Mouse (Mus musculus): ENCODE measurements around the gene Gm20388. TPM values are rescaled to one million over a fixed set of nuclear protein-coding genes. Genes with fewer than 3 reads are reported as not detected.
"Not testable (repeated sequence)": the region's sequence is repeated elsewhere in the genome, so short reads cannot be mapped to it uniquely, and the experiment has no call there.

Gene Gm20388
- polyA plus RNA-seq, 1 experiment, result 18.7 TPM

DNA sequence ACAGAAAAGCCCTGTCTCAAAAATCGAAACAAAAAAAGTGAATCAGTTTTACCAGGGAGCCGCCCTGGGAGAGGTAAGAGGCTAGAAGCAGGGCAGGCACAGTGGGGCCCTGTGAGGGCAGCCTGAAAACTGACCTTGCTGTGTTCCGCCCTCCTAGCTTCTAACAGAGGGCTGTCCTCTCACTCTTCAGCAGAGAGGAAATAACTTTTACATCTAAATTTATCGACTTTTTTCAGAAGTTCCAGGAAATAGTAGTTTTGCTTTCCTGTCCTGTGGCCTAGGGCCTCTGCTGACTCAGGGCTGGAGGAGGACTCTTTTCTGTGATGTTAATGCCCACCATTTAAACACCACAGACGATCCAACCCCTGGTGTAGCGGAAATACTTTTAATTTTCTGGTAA lies 804.6 kb downstream of the Gm20388 start:
- 84% methylated on average over 6 of the region's 6 CpGs for WGBS

DNA sequence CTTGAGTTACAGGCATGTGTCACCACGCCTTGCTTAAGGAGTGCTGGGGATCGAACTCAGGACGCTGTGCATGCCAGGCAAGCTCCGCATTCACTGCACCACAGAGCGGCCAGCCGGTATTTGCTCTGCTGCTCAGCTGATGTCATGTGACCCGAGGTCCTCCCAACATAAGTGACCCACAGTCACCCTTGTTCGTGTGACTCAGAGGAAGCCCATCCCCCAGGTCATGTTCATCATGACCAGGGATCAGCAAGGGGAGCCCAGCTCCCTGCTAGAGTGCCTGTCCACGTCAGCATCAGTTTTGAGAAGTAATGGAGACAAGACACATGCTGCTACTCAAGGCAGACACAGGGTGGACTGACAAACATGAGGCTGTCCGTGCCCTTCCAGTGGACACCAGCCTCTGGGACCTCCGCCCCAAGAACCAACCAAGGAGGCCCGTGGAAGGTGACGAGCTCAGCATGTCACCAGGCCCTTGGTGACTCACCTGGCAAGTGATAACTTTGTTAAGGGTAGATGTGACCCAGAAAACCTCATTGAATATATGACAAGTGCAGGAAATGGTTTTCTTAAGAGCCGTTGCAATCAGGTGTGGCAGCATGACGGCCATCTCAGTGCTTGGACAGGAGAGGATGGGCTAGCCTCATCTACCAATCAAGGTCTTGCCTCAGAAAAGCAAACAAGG lies 805.5 kb downstream of the Gm20388 start:
- Histone ChIP-seq H3K27ac (ENCODE audit: insufficient read depth, low read length) (no peak overlapping the region), H3K4me3 (replicated peaks; ENCODE audit: insufficient read depth, low read depth, low read length) (no peak overlapping the region), H3K27me3 (ENCODE audit: control insufficient read depth, insufficient read depth, low read length) (no peaks in the 10 kb centered on the region), H3K4me1 (ENCODE audit: control insufficient read depth, insufficient read depth, low read length) (no peaks in the 10 kb centered on the region)
- WGBS, result 82% methylated on average over 15 of the region's 15 CpGs
- TF ChIP-seq POLR2A (IDR thresholded peaks at IDR 0.05; ENCODE audit: borderline replicate concordance, insufficient read depth, low read length), result no peak
- TF ChIP-seq CTCF (IDR thresholded peaks at IDR 0.05; ENCODE audit: borderline replicate concordance, insufficient read depth, low read depth, low read length), result no peak
- DNase-seq, result no peak

More for the DNA sequence above, 804.6 kb downstream of the Gm20388 start:
- Histone ChIP-seq H3K4me1 (ENCODE audit: control insufficient read depth, insufficient read depth, low read length) (no peaks in the 10 kb centered on the region), H3K27ac (ENCODE audit: insufficient read depth, low read length) (no peak overlapping the region), H3K27me3 (ENCODE audit: control insufficient read depth, insufficient read depth, low read length) (no peaks in the 10 kb centered on the region), H3K4me3 (replicated peaks; ENCODE audit: insufficient read depth, low read depth, low read length) (no peak overlapping the region)
- no peak for DNase-seq
- no peak for TF ChIP-seq POLR2A (IDR thresholded peaks at IDR 0.05; ENCODE audit: borderline replicate concordance, insufficient read depth, low read length)
- no peak for TF ChIP-seq CTCF (IDR thresholded peaks at IDR 0.05; ENCODE audit: borderline replicate concordance, insufficient read depth, low read depth, low read length)

DNA sequence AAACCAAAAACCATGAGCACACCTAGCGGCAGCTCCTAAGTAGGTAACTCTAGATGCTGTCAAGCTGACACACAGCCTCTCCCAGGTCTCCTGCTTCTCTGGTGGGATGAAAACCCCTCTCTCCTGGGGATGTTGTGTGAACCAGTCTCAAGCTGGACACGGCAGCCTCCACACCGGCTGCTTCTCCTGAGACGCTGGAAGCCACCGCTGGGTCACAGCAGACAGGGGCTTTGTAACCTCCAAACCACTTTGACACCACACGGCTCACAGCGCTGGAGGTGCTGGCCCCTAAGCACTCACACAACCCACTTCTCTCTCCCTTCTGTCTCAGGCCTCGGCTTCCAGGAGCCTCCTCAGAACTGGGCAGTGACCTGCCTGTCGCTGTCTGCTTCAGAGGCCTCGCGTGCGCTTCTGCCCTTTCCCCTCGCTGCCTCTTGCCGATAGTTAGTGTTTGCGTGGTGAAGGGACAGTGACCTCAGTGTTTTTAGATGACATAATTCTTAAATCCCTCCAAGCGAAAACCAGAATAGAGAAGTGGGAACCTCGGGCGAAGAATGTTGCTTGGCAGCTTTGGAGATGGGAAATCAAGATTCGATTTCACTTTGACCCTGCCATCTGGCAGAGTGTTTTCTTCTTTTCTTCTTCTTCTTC lies 809.1 kb downstream of the Gm20388 start:
- WGBS, result 73% methylated on average over 19 of the region's 19 CpGs

DNA sequence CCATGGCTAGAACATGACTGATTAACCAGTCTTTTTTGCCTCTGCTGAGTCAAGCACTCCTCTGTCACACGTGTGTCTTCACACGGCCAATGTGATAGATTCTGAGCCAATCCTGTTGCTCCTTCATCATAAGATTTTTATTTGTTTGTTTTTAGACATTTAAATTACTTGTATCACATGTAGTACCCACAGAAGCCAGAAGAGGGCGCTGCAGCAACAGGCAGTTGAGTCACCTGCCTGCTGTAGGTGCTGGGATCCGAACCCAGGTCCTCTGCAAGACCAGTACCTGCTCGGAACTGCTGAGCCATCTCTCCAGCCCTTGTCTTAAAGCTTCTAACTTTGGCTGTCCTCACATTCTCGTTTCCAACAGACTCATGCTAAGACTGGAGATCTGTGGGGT lies 812.4 kb downstream of the Gm20388 start:
- H3K27ac ChIP-seq (ENCODE audit: insufficient read depth, low read length), result no peak overlapping the region
- TF ChIP-seq POLR2A (IDR thresholded peaks at IDR 0.05; ENCODE audit: borderline replicate concordance, insufficient read depth, low read length), result no peak
- no peak for TF ChIP-seq CTCF (IDR thresholded peaks at IDR 0.05; ENCODE audit: borderline replicate concordance, insufficient read depth, low read depth, low read length)
- no peak for DNase-seq
- no peaks in the 10 kb centered on the region for H3K27me3 ChIP-seq (ENCODE audit: control insufficient read depth, insufficient read depth, low read length)
- WGBS, result 70% methylated on average over 6 of the region's 6 CpGs
- H3K4me1 ChIP-seq (ENCODE audit: control insufficient read depth, insufficient read depth, low read length), result no peaks in the 10 kb centered on the region
- no peak overlapping the region for H3K4me3 ChIP-seq (replicated peaks; ENCODE audit: insufficient read depth, low read depth, low read length)

More for the DNA sequence above, 809.1 kb downstream of the Gm20388 start:
- no peak for DNase-seq
- no peaks in the 10 kb centered on the region for H3K27me3 ChIP-seq (ENCODE audit: control insufficient read depth, insufficient read depth, low read length)
- TF ChIP-seq POLR2A (IDR thresholded peaks at IDR 0.05; ENCODE audit: borderline replicate concordance, insufficient read depth, low read length), result no peak
- TF ChIP-seq CTCF (IDR thresholded peaks at IDR 0.05; ENCODE audit: borderline replicate concordance, insufficient read depth, low read depth, low read length), result no peak
- H3K27ac ChIP-seq (ENCODE audit: insufficient read depth, low read length), result no peak overlapping the region
- H3K4me1 ChIP-seq (ENCODE audit: control insufficient read depth, insufficient read depth, low read length), result no peaks in the 10 kb centered on the region
- H3K4me3 ChIP-seq (replicated peaks; ENCODE audit: insufficient read depth, low read depth, low read length), result no peak overlapping the region

DNA sequence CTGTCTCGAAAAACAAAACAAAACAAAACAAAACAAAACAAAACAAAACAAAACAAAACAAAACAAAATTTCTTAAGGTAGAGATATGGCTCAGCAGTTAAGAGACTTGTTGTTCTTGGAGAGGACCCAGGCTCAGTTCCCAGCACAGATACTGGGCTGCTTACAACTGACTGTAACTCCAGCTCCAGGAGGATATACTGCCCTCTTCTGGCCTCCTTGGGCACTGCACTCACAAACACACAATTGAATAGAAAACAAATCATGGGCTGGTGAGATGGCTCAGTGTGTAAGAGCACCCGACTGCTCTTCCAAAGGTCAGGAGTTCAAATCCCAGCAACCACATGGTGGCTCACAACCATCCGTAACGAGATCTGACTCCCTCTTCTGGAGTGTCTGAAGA lies 813.5 kb downstream of the Gm20388 start:
- H3K27me3 ChIP-seq (ENCODE audit: control insufficient read depth, insufficient read depth, low read length); H3K27ac ChIP-seq (ENCODE audit: insufficient read depth, low read length); DNase-seq; H3K4me3 ChIP-seq (replicated peaks; ENCODE audit: insufficient read depth, low read depth, low read length); H3K4me1 ChIP-seq (ENCODE audit: control insufficient read depth, insufficient read depth, low read length): not testable (repeated sequence)
- 88% methylated on average over 4 of the region's 4 CpGs for WGBS

DNA sequence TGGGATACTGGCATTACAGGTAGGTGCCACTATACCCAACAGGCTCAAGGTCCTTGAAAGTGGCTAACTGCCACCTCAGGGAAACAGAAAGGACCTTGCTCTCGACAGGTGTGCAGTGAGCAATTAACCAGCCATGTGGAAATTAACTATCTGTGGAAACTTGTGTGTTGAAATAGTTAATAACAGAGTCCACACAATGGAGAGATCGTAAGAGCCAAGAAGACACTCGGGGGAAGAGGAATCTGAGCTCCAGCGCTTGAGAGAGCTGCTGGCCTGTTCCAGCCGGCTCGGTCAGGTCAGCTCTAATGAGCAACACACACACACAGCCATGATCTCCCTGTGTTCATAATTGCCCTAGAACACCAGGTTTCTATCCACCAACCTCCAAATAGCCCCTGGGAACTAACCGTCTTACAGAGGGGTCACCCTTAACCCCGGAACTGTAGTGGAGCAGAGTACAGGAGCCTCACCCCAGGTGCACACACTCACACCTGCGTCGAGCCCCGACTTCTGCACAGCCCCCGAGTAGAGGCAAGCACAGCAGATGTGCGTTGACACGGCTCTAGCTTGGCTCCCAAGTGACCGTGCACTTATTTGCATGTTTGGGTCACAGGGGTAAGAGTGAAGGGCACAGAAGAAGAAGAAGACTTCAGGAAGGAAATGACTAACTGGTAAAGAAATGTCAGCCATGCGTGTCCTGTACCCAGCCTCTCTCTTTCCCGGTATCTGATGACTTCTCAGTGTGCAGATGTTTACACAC lies 814.4 kb downstream of the Gm20388 start:
- no peak for TF ChIP-seq CTCF (IDR thresholded peaks at IDR 0.05; ENCODE audit: borderline replicate concordance, insufficient read depth, low read depth, low read length)
- TF ChIP-seq POLR2A (IDR thresholded peaks at IDR 0.05; ENCODE audit: borderline replicate concordance, insufficient read depth, low read length), result no peak
- H3K4me1 ChIP-seq (ENCODE audit: control insufficient read depth, insufficient read depth, low read length), result no peaks in the 10 kb centered on the region
- no peak for DNase-seq
- H3K4me3 ChIP-seq (replicated peaks; ENCODE audit: insufficient read depth, low read depth, low read length), result no peak overlapping the region
- WGBS, result 70% methylated on average over 17 of the region's 17 CpGs
- no peaks in the 10 kb centered on the region for H3K27me3 ChIP-seq (ENCODE audit: control insufficient read depth, insufficient read depth, low read length)
- no peak overlapping the region for H3K27ac ChIP-seq (ENCODE audit: insufficient read depth, low read length)

DNA sequence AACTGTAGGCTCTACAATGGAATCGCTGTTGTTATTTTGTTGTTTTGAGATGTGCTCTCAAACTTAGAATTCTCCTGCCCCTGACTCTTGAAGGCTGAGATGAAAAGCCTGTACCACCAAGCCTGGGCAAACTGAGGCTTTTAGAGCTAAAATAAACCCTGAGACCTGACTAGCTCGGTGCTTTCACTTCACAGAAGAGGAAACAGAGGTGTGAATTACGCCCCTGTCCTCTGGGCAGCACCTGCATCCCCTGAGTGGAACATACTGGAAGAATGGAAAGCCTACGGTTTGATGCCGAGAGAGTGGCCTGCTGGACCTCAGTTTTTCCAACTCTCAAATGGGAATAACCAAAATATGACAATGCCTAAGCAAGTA lies 814.9 kb downstream of the Gm20388 start:
- no peaks in the 10 kb centered on the region for H3K27me3 ChIP-seq (ENCODE audit: control insufficient read depth, insufficient read depth, low read length)
- no peaks in the 10 kb centered on the region for H3K4me1 ChIP-seq (ENCODE audit: control insufficient read depth, insufficient read depth, low read length)
- TF ChIP-seq CTCF (IDR thresholded peaks at IDR 0.05; ENCODE audit: borderline replicate concordance, insufficient read depth, low read depth, low read length) (no peak), POLR2A (IDR thresholded peaks at IDR 0.05; ENCODE audit: borderline replicate concordance, insufficient read depth, low read length) (no peak)
- no peak for DNase-seq
- WGBS, result 90% methylated on average over 5 of the region's 5 CpGs
- no peak overlapping the region for H3K4me3 ChIP-seq (replicated peaks; ENCODE audit: insufficient read depth, low read depth, low read length)
- H3K27ac ChIP-seq (ENCODE audit: insufficient read depth, low read length), result no peak overlapping the region

DNA sequence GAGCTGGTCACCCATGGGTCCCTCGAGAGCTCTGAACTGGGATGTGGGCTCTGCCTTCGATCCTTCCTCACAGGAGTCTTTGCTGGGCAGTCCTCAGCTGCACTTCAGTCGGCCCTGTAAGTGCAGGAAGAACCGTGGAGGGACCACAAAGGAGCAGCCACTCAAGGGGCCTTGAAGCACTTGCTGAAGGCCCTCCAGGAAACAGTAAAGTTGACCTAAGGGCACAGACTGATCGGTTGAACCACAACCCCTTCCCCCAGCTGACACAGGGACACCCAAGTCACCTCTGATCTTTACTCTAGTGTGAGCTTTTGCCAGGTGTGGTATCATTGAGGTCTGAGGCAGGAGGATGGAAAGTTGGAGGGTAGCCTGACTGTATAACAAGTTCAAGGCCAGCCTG lies 815.4 kb downstream of the Gm20388 start:
- Histone ChIP-seq H3K27me3 (ENCODE audit: control insufficient read depth, insufficient read depth, low read length) (no peaks in the 10 kb centered on the region), H3K4me3 (replicated peaks; ENCODE audit: insufficient read depth, low read depth, low read length) (no peak overlapping the region), H3K27ac (ENCODE audit: insufficient read depth, low read length) (no peak overlapping the region), H3K4me1 (ENCODE audit: control insufficient read depth, insufficient read depth, low read length) (no peaks in the 10 kb centered on the region)
- DNase-seq, result no peak
- TF ChIP-seq POLR2A (IDR thresholded peaks at IDR 0.05; ENCODE audit: borderline replicate concordance, insufficient read depth, low read length) (no peak), CTCF (IDR thresholded peaks at IDR 0.05; ENCODE audit: borderline replicate concordance, insufficient read depth, low read depth, low read length) (no peak)
- 69% methylated on average over 5 of the region's 5 CpGs for WGBS
